Mouse (Mus musculus) cerebellum, postnatal 36 days (tissue): ENCODE data around the gene Lrmda.

Source experiments
- DNase-seq, 2 experiments: peaks; one replicate each; pipeline ENCODE4 v3.0.0; 2021 to 2022; ENCODE audit warnings: mixed read lengths in 2 of 2

Gene Lrmda

GRCm38 (mm10) chr14:22167285-22167684 is 147.8 kb downstream of the Lrmda start:
- DNase-seq = no peak

GRCm38 (mm10) chr14:22168077-22168794 is 148.7 kb downstream of the Lrmda start:
- no peak for DNase-seq

GRCm38 (mm10) chr14:22168795-22169568 is 149.5 kb downstream of the Lrmda start:
- no peak for DNase-seq

GRCm38 (mm10) chr14:22174757-22175156 is 155.2 kb downstream of the Lrmda start:
- DNase-seq = no peak

GRCm38 (mm10) chr14:22179761-22180160 is 160.2 kb downstream of the Lrmda start:
- no peak for DNase-seq

- no peak for DNase-seq
Observed at GRCm38 (mm10) chr14:22181508-22181907, 162.0 kb downstream of the Lrmda start.

GRCm38 (mm10) chr14:22183195-22183594 is 163.7 kb downstream of the Lrmda start:
- DNase-seq = no peak

GRCm38 (mm10) chr14:22185452-22185851 is 165.9 kb downstream of the Lrmda start:
- DNase-seq = no peak

- DNase-seq = no peak
Observed at GRCm38 (mm10) chr14:22190111-22190510, 170.6 kb downstream of the Lrmda start.

GRCm38 (mm10) chr14:22192185-22192584 is 172.7 kb downstream of the Lrmda start:
- DNase-seq = no peak

- DNase-seq = no peak
Observed at GRCm38 (mm10) chr14:22198021-22198420, 178.5 kb downstream of the Lrmda start.

GRCm38 (mm10) chr14:22198641-22199425 is 179.3 kb downstream of the Lrmda start:
- no peak for DNase-seq

- DNase-seq = no peak
Observed at GRCm38 (mm10) chr14:22201667-22202066, 182.2 kb downstream of the Lrmda start.

- no peak for DNase-seq
Observed at GRCm38 (mm10) chr14:22210601-22211000, 191.1 kb downstream of the Lrmda start.

- DNase-seq = no peak
Observed at GRCm38 (mm10) chr14:22218183-22218582, 198.7 kb downstream of the Lrmda start.

GRCm38 (mm10) chr14:22222038-22222437 is 202.5 kb downstream of the Lrmda start:
- DNase-seq = no peak

- no peak for DNase-seq
Observed at GRCm38 (mm10) chr14:22222574-22222973, 203.1 kb downstream of the Lrmda start.

GRCm38 (mm10) chr14:22226205-22226604 is 206.7 kb downstream of the Lrmda start:
- DNase-seq = no peak

GRCm38 (mm10) chr14:22228253-22228968 is 208.9 kb downstream of the Lrmda start:
- DNase-seq = no peak

GRCm38 (mm10) chr14:22240315-22240714 is 220.8 kb downstream of the Lrmda start:
- no peak for DNase-seq

- no peak for DNase-seq
Observed at GRCm38 (mm10) chr14:22255458-22255857, 235.9 kb downstream of the Lrmda start.

- no peak for DNase-seq
Observed at GRCm38 (mm10) chr14:22256274-22256673, 236.8 kb downstream of the Lrmda start.
